Mouse (Mus musculus) CH12F3 (cell line): Measurements from ENCODE around the gene Slc4a4.

Experiments used
- in situ Hi-C: fragments of 300-500 bp; cut with MboI; formaldehyde crosslinking; loops from 2 replicates; pipeline ENCODE4 v1.14.3; 2020; ENCODE audit warnings: low sequenced_read_pairs

The Slc4a4 gene

DNA sequence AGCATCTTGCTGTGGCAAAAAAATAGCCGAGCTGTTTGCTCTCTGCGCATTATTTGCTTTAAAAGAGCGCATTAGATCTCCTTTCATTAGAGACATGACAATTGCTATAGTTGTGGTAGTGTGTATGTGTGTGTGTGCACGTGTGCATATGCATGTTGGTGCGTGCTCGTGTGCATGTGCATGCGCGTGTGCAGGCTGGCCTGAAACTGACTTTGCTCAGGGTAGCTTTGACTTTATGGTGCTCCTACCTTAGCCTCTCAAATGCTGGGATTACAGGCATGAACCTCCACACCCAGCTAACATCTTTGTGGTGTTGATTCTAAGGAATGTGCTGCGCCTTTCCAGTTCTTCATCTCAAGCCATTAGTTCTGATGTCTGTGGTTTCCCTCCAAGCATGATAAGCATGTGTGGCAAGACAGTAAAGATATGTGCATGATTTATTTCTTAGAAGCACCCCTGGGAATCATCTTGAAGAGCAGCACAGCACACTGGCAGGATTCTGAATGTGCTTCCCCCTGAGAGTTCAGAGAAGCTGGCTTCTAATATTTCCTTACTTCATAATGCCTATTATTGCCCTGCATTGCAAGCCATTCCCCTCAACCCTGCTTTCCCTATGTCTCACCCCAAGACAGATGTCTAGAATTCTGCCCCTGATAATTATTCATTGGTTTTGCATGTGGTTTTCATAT, 373.3 kb downstream of the Slc4a4 start:
- in situ Hi-C loops, result no loop called here

DNA sequence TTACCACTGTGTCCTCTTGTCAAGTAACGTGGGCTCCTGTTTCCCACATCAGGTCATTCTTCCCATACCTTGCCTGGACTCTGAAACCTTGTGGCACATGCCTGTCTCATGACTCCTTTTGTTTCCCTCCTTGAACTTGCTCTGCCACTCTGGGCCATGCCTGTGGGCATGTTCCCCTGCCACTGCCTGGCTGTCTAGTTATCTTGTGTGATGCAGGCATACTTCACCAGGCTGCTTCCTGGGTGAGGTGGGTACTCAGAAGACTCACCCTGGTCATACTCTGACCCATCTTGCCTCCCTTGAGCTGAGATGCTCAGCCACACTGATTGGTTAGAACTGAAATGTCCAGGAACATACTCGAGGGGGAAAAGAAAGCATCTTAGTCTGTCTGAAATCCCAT, 390.4 kb downstream of the Slc4a4 start:
- in situ Hi-C loops, result no loop called here

DNA sequence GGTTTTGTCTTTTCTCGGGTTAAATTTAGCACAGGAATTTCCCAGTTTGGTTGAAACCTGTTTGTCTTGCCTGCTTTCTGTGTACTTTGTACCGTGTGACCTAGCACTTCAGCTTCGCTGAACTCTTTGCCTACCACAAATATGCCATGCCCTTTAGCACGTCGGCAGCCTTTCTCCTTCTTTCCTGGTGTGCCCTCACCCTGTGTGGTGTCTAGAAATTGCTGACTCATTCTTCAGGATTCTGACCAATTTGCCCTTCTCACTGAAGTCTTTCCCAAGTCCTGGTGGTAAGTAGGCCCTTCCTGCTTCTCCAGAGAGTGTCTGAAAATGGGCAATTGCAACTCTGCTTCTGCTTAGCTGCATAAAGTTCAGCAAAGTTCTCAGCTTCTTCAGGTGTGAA, 391.0 kb downstream of the Slc4a4 start:
- in situ Hi-C loops, result no loop called here

DNA sequence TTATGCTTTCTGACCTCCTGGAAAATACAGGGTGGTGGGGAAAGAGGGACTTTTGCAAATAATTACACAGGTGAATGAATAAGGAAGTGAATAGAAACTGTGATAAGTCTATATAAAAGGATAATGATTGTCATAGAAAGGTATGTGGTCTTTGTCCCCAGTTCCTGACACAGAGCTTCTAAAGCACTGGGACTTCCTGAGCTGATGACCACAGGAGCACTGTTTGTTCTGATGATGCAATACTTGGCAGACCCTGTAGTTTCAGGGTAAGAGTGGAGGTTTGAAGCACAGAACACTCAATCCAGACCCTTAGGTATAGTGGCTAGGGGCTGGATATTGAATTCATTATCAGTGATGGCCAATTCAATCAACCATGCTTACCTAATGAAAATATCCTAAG, 391.7 kb downstream of the Slc4a4 start:
- in situ Hi-C loops, result no loop called here

DNA sequence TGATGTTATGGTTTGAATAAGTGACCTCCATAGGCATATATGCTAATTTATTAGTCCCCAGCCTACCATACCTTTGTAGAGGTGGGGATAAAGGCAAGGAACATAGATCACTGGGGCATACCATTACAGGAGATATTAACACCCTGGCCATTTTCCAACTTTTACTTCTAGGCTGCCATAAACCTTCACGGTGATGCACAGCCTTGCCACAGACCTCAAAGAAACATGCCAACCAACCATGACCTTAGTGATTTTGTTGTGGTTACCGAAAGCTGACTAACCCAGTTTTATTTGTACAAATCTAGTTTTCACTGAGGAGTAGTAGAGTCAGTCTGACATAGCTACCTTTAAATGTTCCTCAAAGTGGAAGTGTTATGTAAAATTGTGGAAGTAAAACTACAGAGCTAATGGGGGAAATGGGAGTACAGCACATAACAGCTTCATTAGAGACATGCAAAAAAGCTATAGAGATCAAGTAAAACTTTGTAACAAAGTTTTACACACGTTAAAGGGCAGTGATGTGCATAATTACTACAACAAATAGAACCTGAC, 393.8 kb downstream of the Slc4a4 start:
- in situ Hi-C loops, result no loop called here
